8 mouse cellular contexts compared by ENCODE assay signal in the genomic region with DNA sequence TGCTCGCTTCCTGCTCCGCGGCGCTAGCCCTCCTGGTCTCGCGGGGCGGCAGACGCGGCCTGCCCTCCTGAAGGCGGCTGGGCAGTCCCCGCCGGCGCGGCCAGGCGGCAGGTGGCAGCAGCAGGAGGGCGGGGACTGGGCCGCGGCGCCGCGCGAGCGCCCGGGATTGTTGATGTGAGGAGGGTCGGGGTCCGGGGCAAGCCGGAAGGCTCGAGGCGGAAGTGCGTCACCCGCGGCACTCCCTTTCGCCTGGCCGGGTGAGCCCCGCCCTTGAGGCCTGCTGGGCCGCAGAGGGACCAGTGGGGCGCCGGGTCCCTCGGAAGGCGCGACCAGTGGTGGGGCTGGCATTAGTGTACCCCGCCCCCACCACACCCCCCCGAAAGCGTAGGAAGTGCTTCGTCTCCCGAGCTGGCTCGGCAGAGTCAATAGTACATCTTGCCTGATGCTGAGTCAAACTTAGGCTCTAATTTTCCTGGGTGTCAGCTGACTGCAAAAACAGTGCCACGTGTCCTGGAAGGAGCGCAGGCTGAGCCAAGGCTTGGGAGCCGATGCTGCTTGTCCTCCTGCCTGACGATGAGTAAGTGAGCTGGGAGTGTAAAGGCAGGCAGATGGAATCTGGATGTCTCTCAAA. TPM values are rescaled to one million over a fixed set of nuclear protein-coding genes. Genes with fewer than 3 reads are reported as not detected.
A peak's percentile ranks its signal among the peaks of the same experiment; 100 is the strongest.
DNase-seq lines count a peak whose midpoint lies in the region; ATAC-seq and TF ChIP-seq lines count a peak whose summit lies in the region.

A gene (minus strand): TSS at position 210 of the 631 bp plus-strand sequence.

- no peaks in the 10 kb centered on the region for H3K9me3 ChIP-seq in MEL (replicated peaks; ENCODE audit: insufficient read depth, low read length)
- H3K9me3 ChIP-seq in lung, postnatal 0 days (ENCODE audit: low read length) = no peaks in the 10 kb centered on the region

- peak within 1 kb of the TSS; percentile 56 for H3K4me2 ChIP-seq in lung, postnatal 0 days (replicated peaks; ENCODE audit: low read depth, low read length)

- no peak for TF ChIP-seq RAD21 in MEL (IDR thresholded peaks at IDR 0.05; ENCODE audit: low read depth, low read length)

- under 1% methylated on average over 47 of the region's 51 CpGs for WGBS in cerebellum, adult 2 months
- WGBS in lung, postnatal 0 days = under 1% methylated on average over 37 of the region's 51 CpGs

- peaks cover 3 to 10% of the 10 kb centered on the region in 2 experiments for H3K4me1 ChIP-seq in MEL (ENCODE audit: control insufficient read depth in 1 of 2, insufficient read depth in 2 of 2, low read length in 2 of 2)
- peaks cover 6% of the 10 kb centered on the region; the same call in 1 of the 2 replicates for H3K4me1 ChIP-seq in cerebellum, adult 2 months (ENCODE audit: control insufficient read depth, insufficient read depth, low read length)
- peaks cover 4% of the 10 kb centered on the region; the same call in 1 of the 2 replicates for H3K4me1 ChIP-seq in lung, postnatal 0 days (ENCODE audit: insufficient read depth, low read depth, low read length)

- H3K27me3 ChIP-seq in MEL (ENCODE audit: control insufficient read depth in 1 of 2, insufficient read depth in 2 of 2, low read length in 2 of 2) = no peaks in the 10 kb centered on the region
- H3K27me3 ChIP-seq in cerebellum, adult 2 months (ENCODE audit: control insufficient read depth, insufficient read depth, low read length) = no peaks in the 10 kb centered on the region
- no peaks in the 10 kb centered on the region for H3K27me3 ChIP-seq in lung, postnatal 0 days (replicated peaks; ENCODE audit: insufficient read depth, low read length)

- peak within 1 kb of the TSS; percentile 74 for H3K27ac ChIP-seq in MEL (ENCODE audit: control insufficient read depth, low read depth, low read length)
- peak within 1 kb of the TSS; percentile 93 for H3K27ac ChIP-seq in cerebellum, adult 2 months (ENCODE audit: insufficient read depth, low read length)
- H3K27ac ChIP-seq in lung, postnatal 0 days (ENCODE audit: low read length) = peak within 1 kb of the TSS; percentile 100

- peak within 1 kb of the TSS; percentile 73 to 94 for H3K4me3 ChIP-seq in MEL (ENCODE audit: control insufficient read depth in 1 of 2, insufficient read depth in 1 of 2, low read depth in 2 of 2, low read length in 2 of 2)
- H3K4me3 ChIP-seq in cerebellum, adult 2 months (replicated peaks; ENCODE audit: insufficient read depth, low read depth, low read length) = peak within 1 kb of the TSS; percentile 76
- peak within 1 kb of the TSS; percentile 64 for H3K4me3 ChIP-seq in lung, postnatal 0 days (ENCODE audit: low read depth, low read length)

- peak; percentile 96 for DNase-seq in MEL (ENCODE audit: low read depth, low spot score)
- peak; percentile 92 to 93 for DNase-seq in cerebellum, adult 2 months
- DNase-seq in forelimb bud, embryonic 11.5 days (ENCODE audit: low read depth, low spot score) = peak; percentile 95
- DNase-seq in layer of hippocampus, adult 9-11 months = peak; percentile 93
- peak; percentile 98 for DNase-seq in lung, postnatal 0 days (ENCODE audit: low spot score)
- peak; percentile 86 for DNase-seq in ovary, postnatal 14 days (ENCODE audit: low spot score)
- DNase-seq in thymus, postnatal 14 days = peak; percentile 91

- H3K79me2 ChIP-seq in MEL (ENCODE audit: control insufficient read depth, insufficient read depth, low read length, poor library complexity) = peaks cover 27% of the 10 kb centered on the region

- peak; percentile 70 to 86; a peak in 3 of 4 replicates for TF ChIP-seq POLR2A in MEL (IDR thresholded peaks at IDR 0.05; ENCODE audit: control insufficient read depth in 1 of 2, insufficient read depth in 1 of 2, low read depth in 1 of 2, low read length in 2 of 2, poor library complexity in 1 of 2)
- TF ChIP-seq POLR2A in cerebellum, adult 2 months (IDR thresholded peaks at IDR 0.05; ENCODE audit: borderline replicate concordance, insufficient read depth, low read length) = peak; percentile 56

- ATAC-seq in hematopoietic stem cell, adult 5-6 weeks (replicated peaks in 1 of 2; ENCODE audit: insufficient read depth in 1 of 2, low FRiP score in 2 of 2, low TSS enrichment in 1 of 2, low read depth in 1 of 2, poor library complexity in 2 of 2, severe bottlenecking in 2 of 2) = peak; percentile 93 to 94
- ATAC-seq in lung, postnatal 0 days = peak; percentile 98

- TF ChIP-seq CTCF in MEL (IDR thresholded peaks at IDR 0.05 in 2 of 3, conservative IDR thresholded peaks at IDR 0.05 in 1 of 3; ENCODE audit: control insufficient read depth in 1 of 3, insufficient read depth in 1 of 3, low read depth in 2 of 3, low read length in 3 of 3, poor library complexity in 1 of 3, severe bottlenecking in 1 of 3) = peak in 1 of 3 experiments; percentile 8; a peak in 1 of 6 replicates
- no peak for TF ChIP-seq CTCF in cerebellum, adult 2 months (IDR thresholded peaks at IDR 0.05; ENCODE audit: borderline replicate concordance, insufficient read depth, low read depth, low read length)
- peak; percentile 48 for TF ChIP-seq CTCF in lung, postnatal 0 days (IDR thresholded peaks at IDR 0.05)

- TF ChIP-seq EP300 in MEL (IDR thresholded peaks at IDR 0.05; ENCODE audit: low read depth in 1 of 2, low read length in 2 of 2) = no peak; a peak in 1 of 4 replicates
- peak; percentile 72 for TF ChIP-seq EP300 in lung, postnatal 0 days (IDR thresholded peaks at IDR 0.05)

- peaks cover 0 to 34% of the 10 kb centered on the region in 2 experiments; a peak in 2 of 4 replicates for H3K36me3 ChIP-seq in MEL (ENCODE audit: control insufficient read depth in 1 of 2, insufficient read depth in 2 of 2, low read length in 2 of 2)
- no peaks in the 10 kb centered on the region for H3K36me3 ChIP-seq in lung, postnatal 0 days (ENCODE audit: insufficient read depth, low read length)

- peak within 1 kb of the TSS; percentile 80 for H3K9ac ChIP-seq in MEL (ENCODE audit: control insufficient read depth, low read depth, low read length, poor library complexity, severe bottlenecking)
- peak within 1 kb of the TSS; percentile 92 for H3K9ac ChIP-seq in lung, postnatal 0 days (replicated peaks; ENCODE audit: low read depth)

TF ChIP-seq in MEL, 35 proteins besides CTCF, POLR2A, EP300 and RAD21 (continues in another document):
- no peak for TF ChIP-seq POLR2AphosphoS5 (IDR thresholded peaks at IDR 0.05; ENCODE audit: borderline replicate concordance, low read depth, low read length)
- TF ChIP-seq CHD1 (IDR thresholded peaks at IDR 0.05; ENCODE audit: low read depth, low read length) = no peak
- TF ChIP-seq ZNF384 (IDR thresholded peaks at IDR 0.05; ENCODE audit: low read depth, low read length) = no peak
- TF ChIP-seq ZMIZ1 (IDR thresholded peaks at IDR 0.05; ENCODE audit: low read depth, low read length) = no peak; the same call in 1 of the 2 replicates
- TF ChIP-seq USF1 (IDR thresholded peaks at IDR 0.05; ENCODE audit: low read depth, low read length) = peak; percentile 92
- peak; percentile 62; the same call in 1 of the 2 replicates for TF ChIP-seq TBP (IDR thresholded peaks at IDR 0.05; ENCODE audit: low read depth, low read length)
- TF ChIP-seq ZKSCAN1 (IDR thresholded peaks at IDR 0.05; ENCODE audit: low read depth, low read length) = no peak
- no peak; the same call in 1 of the 2 replicates for TF ChIP-seq E2F4 (IDR thresholded peaks at IDR 0.05; ENCODE audit: borderline replicate concordance, low read depth, low read length)
- peak; percentile 77 for TF ChIP-seq ELF1 (IDR thresholded peaks at IDR 0.05; ENCODE audit: low read depth, low read length)
- peak; percentile 99 for TF ChIP-seq SIN3A (IDR thresholded peaks at IDR 0.05; ENCODE audit: low read length)
- no peak for TF ChIP-seq GATA1 (IDR thresholded peaks at IDR 0.05; ENCODE audit: low read depth, low read length)
- peak; percentile 87 for TF ChIP-seq ETS1 (IDR thresholded peaks at IDR 0.05; ENCODE audit: low read depth, low read length)
- TF ChIP-seq MAZ (IDR thresholded peaks at IDR 0.05; ENCODE audit: low read depth, low read length) = peak; percentile 91
- peak; percentile 47; the same call in 1 of the 2 replicates for TF ChIP-seq NRF1 (IDR thresholded peaks at IDR 0.05; ENCODE audit: insufficient read depth, low read depth, low read length, poor library complexity, severe bottlenecking)
- TF ChIP-seq JUND (IDR thresholded peaks at IDR 0.05; ENCODE audit: low read depth, low read length) = no peak
- 0 out of 2 replicates have a peak, but pooled peaks have one; percentile 12 for TF ChIP-seq UBTF (IDR thresholded peaks at IDR 0.05; ENCODE audit: borderline replicate concordance, insufficient read depth, low read depth, low read length)
- no peak for TF ChIP-seq ZC3H11A (IDR thresholded peaks at IDR 0.05; ENCODE audit: low read depth, low read length)
- peak; percentile 97 for TF ChIP-seq MAX (IDR thresholded peaks at IDR 0.05; ENCODE audit: low read length)
- peak; percentile 62; the same call in 1 of the 2 replicates for TF ChIP-seq MYC (IDR thresholded peaks at IDR 0.05; ENCODE audit: low read depth, low read length)
- no peak for TF ChIP-seq TAL1 (IDR thresholded peaks at IDR 0.05; ENCODE audit: low read length)
- TF ChIP-seq KAT2A (conservative IDR thresholded peaks at IDR 0.05; ENCODE audit: low read depth, low read length) = peak; percentile 48; the same call in 1 of the 2 replicates
- TF ChIP-seq MXI1 (IDR thresholded peaks at IDR 0.05; ENCODE audit: low read depth, low read length) = peak; percentile 99
- peak; percentile 82 for TF ChIP-seq HCFC1 (IDR thresholded peaks at IDR 0.05; ENCODE audit: low read depth, low read length)
- peak in 1 of 2 experiments; percentile 73; a peak in 2 of 4 replicates for TF ChIP-seq USF2 (IDR thresholded peaks at IDR 0.05; ENCODE audit: borderline replicate concordance in 1 of 2, insufficient read depth in 1 of 2, low read depth in 1 of 2, low read length in 2 of 2)
- no peak for TF ChIP-seq GABPA (IDR thresholded peaks at IDR 0.05; ENCODE audit: low read depth, low read length)
- TF ChIP-seq MAFK (IDR thresholded peaks at IDR 0.05; ENCODE audit: borderline replicate concordance, low read depth, low read length) = no peak
- no peak for TF ChIP-seq RCOR1 (IDR thresholded peaks at IDR 0.05; ENCODE audit: low read depth, low read length)
- no peak for TF ChIP-seq BHLHE40 (IDR thresholded peaks at IDR 0.05; ENCODE audit: borderline replicate concordance, low read depth, low read length)
- peak; percentile 23; the same call in 1 of the 2 replicates for TF ChIP-seq POLR2AphosphoS2 (IDR thresholded peaks at IDR 0.05; ENCODE audit: low read length)

RNA-seq across cellular contexts. Expression of the gene that starts here (rescaled TPM):
- 4.3 and 5.5 TPM in 2 replicates for total RNA-seq in MEL (2012; rRNA removed)
- polyA plus RNA-seq in MEL (2012; ENCODE audit: insufficient read depth in 1 of 2, insufficient read length in 2 of 2, low read depth in 1 of 2, low replicate concordance in 2 of 2, missing spikeins in 1 of 2) = 10 to 100 TPM in 1 of 2 experiments, not detected in 1; 17.2 TPM
- polyA plus RNA-seq in cerebellum, adult 2 months (2012; rRNA removed) = 39.7 and 43.3 TPM in 2 replicates
- total RNA-seq in hematopoietic stem cell, adult 5-6 weeks (2017) = 24.1 and 28.9 TPM in 2 replicates
- 36.2 and 39.3 TPM in 2 replicates for polyA plus RNA-seq in lung, postnatal 0 days (2015; fragmentation: Nextera tagmentation; extraction: Ambion mirVana)

Comparison
In these comparisons a context has a peak if more than half of its experiments do, and no peak if none do; other contexts are left out.
1. Peak in every context shown above with its lines: DNase-seq, ATAC-seq, H3K4me3 ChIP-seq and H3K27ac ChIP-seq.